Mouse (Mus musculus) gastrocnemius, postnatal 10 days (tissue): ENCODE measurements around the gene Hoxd10. TPM values are rescaled to one million over a fixed set of nuclear protein-coding genes. Genes with fewer than 3 reads are reported as not detected.
A peak's percentile ranks its signal among the peaks of the same experiment; 100 is the strongest.

Experiments
- DNase-seq: peaks from one replicate; pipeline ENCODE4 v3.0.0; 2021; ENCODE audit warnings: mixed read lengths
- total RNA-seq, 2 experiments: library from RNA; stranded (reverse); gene quantifications; 2 replicates each; pipeline ENCODE4 v1.2.3; 2021

Hoxd10 gene
- total RNA-seq, 2 experiments from 2014 or later, result 3.9 to 4.5 TPM

GRCm38 (mm10) chr2:74695813-74696430 lies 4.2 kb downstream of the Hoxd10 start:
- DNase-seq, result no peak

GRCm38 (mm10) chr2:74696442-74697335 lies 5.0 kb downstream of the Hoxd10 start:
- DNase-seq, result no peak

GRCm38 (mm10) chr2:74697567-74698121 lies 5.9 kb downstream of the Hoxd10 start, which contains the start of gene Hoxd9:
Hoxd9 (plus strand) TSS chr2:74697727.
- DNase-seq, result peak; percentile 75

- peak; percentile 60 for DNase-seq
Observed at GRCm38 (mm10) chr2:74698201-74699052, 6.7 kb downstream of the Hoxd10 start.

- DNase-seq, result no peak
Observed at GRCm38 (mm10) chr2:74699053-74699430, 7.3 kb downstream of the Hoxd10 start.

- DNase-seq, result no peak
Observed at GRCm38 (mm10) chr2:74699664-74700545, 8.2 kb downstream of the Hoxd10 start.

- no peak for DNase-seq
Observed at GRCm38 (mm10) chr2:74700546-74701112, 8.9 kb downstream of the Hoxd10 start.

GRCm38 (mm10) chr2:74701949-74702819 lies 10.5 kb downstream of the Hoxd10 start:
- DNase-seq, result peak; percentile 85

GRCm38 (mm10) chr2:74702820-74703219 lies 11.1 kb downstream of the Hoxd10 start:
- no peak for DNase-seq

GRCm38 (mm10) chr2:74703317-74703716 lies 11.6 kb downstream of the Hoxd10 start:
- no peak for DNase-seq

GRCm38 (mm10) chr2:74703720-74704392 lies 12.1 kb downstream of the Hoxd10 start:
- no peak for DNase-seq

GRCm38 (mm10) chr2:74704393-74704998 lies 12.8 kb downstream of the Hoxd10 start, which contains the start of gene Hoxd8:
Hoxd8 (plus strand) TSS chr2:74704615.
- peak; percentile 82 for DNase-seq

- peak; percentile 65 for DNase-seq
Observed at GRCm38 (mm10) chr2:74704999-74705466, 13.3 kb downstream of the Hoxd10 start.

- DNase-seq, result peak; percentile 59
Observed at GRCm38 (mm10) chr2:74705467-74706089, 13.9 kb downstream of the Hoxd10 start.

GRCm38 (mm10) chr2:74706393-74706960 lies 14.8 kb downstream of the Hoxd10 start:
- DNase-seq, result no peak

- DNase-seq, result no peak
Observed at GRCm38 (mm10) chr2:74707599-74707998, 15.9 kb downstream of the Hoxd10 start.

- no peak for DNase-seq
Observed at GRCm38 (mm10) chr2:74708676-74709075, 17.0 kb downstream of the Hoxd10 start.
